13 mouse cellular contexts compared by ENCODE assay signal in genomic region chrX:142409338-142409737, GRCm38 (mm10).
"Had no signal": no experiment of that assay in that cellular context is flagged by ENCODE, and none has a peak within 500 bp of the region (broad histone marks: within the 10 kb centered on the region; RNA-seq: fewer than 3 reads in every experiment).

No protein-coding gene starts in this region.

- DNase-seq: kidney, adult 2 months; kidney, postnatal 14 days; lung, adult 2 months; lung, postnatal 36 days; retina, postnatal 1 day; right cerebral cortex, postnatal 14 days; thymus, postnatal 36 days had no signal

- H3K27me3 ChIP-seq: megakaryocyte, embryonic 14.5 days had no signal

- H3K4me2 ChIP-seq: kidney, embryonic 15.5 days; midbrain, embryonic 12.5 days; neural tube, embryonic 15.5 days had no signal

- H3K4me3 ChIP-seq: kidney, embryonic 15.5 days; left cerebral cortex, adult 2 months; limb, embryonic 10.5 days; megakaryocyte, embryonic 14.5 days; midbrain, embryonic 12.5 days; neural tube, embryonic 15.5 days had no signal

- H3K36me3 ChIP-seq: kidney, embryonic 15.5 days; limb, embryonic 10.5 days; midbrain, embryonic 12.5 days; neural tube, embryonic 15.5 days had no signal
